Mouse (Mus musculus): ENCODE data around the gene Sdhaf3.

GRCm38 (mm10) chr6:7003085-7003484 lies 47.3 kb downstream of the Sdhaf3 start:
- no peak for TF ChIP-seq CTCF (IDR thresholded peaks at IDR 0.05; ENCODE audit: borderline replicate concordance, extremely low read depth, insufficient read depth, insufficient read length)
- no peak for TF ChIP-seq POLR2A (IDR thresholded peaks at IDR 0.05; ENCODE audit: borderline replicate concordance, extremely low read depth, insufficient read depth, insufficient read length, poor library complexity, severe bottlenecking)
